Mouse (Mus musculus) midbrain, embryonic 13.5 days (tissue): ENCODE data around the gene Lrrc8c. TPM values are rescaled to one million over a fixed set of nuclear protein-coding genes. Genes with fewer than 3 reads are reported as not detected.

ENCODE experiments used
- ATAC-seq: fragments of 200-750 bp; cut with Nextera tagmentation; 2 replicates; pipeline ENCODE4 v1.8.0; 2017; ENCODE audit warnings: mild to moderate bottlenecking, moderate TSS enrichment, moderate library complexity
- H3K27ac ChIP-seq: fragments of 300-500 bp; sonication (generic); 2 replicates; pipeline ENCODE4 v1.5.1; 2015; ENCODE audit warnings: inconsistent platforms, mild to moderate bottlenecking, moderate library complexity
- H3K27me3 ChIP-seq: fragments of 300-500 bp; sonication (generic); 2 replicates; pipeline ENCODE4 v1.6.1; 2015; ENCODE audit warnings: mild to moderate bottlenecking, inconsistent platforms
- H3K36me3 ChIP-seq: fragments of 300-500 bp; sonication (generic); 2 replicates; pipeline ENCODE4 v1.6.1; 2015; ENCODE audit warnings: mild to moderate bottlenecking, inconsistent platforms
- H3K4me1 ChIP-seq: fragments of 300-500 bp; sonication (generic); replicated peaks from 2 replicates; pipeline ENCODE4 v1.6.1; 2015; ENCODE audit warnings: inconsistent platforms
- H3K4me2 ChIP-seq: fragments of 300-500 bp; sonication (generic); replicated peaks from 2 replicates; pipeline ENCODE4 v1.6.1; 2015; ENCODE audit warnings: moderate library complexity, mild to moderate bottlenecking, inconsistent platforms
- H3K4me3 ChIP-seq: fragments of 300-500 bp; sonication (generic); replicated peaks from 2 replicates; pipeline ENCODE4 v1.5.1; 2015; ENCODE audit warnings: mild to moderate bottlenecking, inconsistent platforms
- H3K9ac ChIP-seq: fragments of 300-500 bp; sonication (generic); replicated peaks from 2 replicates; pipeline ENCODE4 v1.6.1; 2015; ENCODE audit warnings: mild to moderate bottlenecking, inconsistent platforms
- H3K9me3 ChIP-seq: fragments of 300-500 bp; sonication (generic); 2 replicates; pipeline ENCODE4 v1.6.1; 2016; ENCODE audit warnings: mild to moderate bottlenecking, inconsistent platforms
- WGBS: fragments of 180-500 bp; shearing (Covaris S2); methylation state at CpG from one replicate; pipeline ENCODE4 v1.1.7; 2015; 5-methylcytosine and 5-hydroxymethylcytosine counted together
- polyA plus RNA-seq: library from polyadenylated mRNA; unstranded; fragments of >200 nt; fragmentation: Nextera tagmentation; extraction: Ambion mirVana; gene quantifications from 2 replicates; pipeline ENCODE4 v1.2.1, GENCODE M21; 2015

Lrrc8c gene
- polyA plus RNA-seq, 1 experiment from 2014 or later, result 9.7 TPM

GRCm38 (mm10) chr5:105493377-105493776 lies 25.8 kb upstream of the Lrrc8c start:
- Histone ChIP-seq H3K9ac (no peak overlapping the region), H3K9me3 (no peaks in the 10 kb centered on the region), H3K4me2 (no peak overlapping the region), H3K4me3 (no peak overlapping the region), H3K27ac (peak overlapping the region; percentile 45; the same call in 1 of the 2 replicates), H3K36me3 (no peaks in the 10 kb centered on the region), H3K27me3 (peaks cover 19% of the 10 kb centered on the region; the same call in 1 of the 2 replicates), H3K4me1 (peaks cover 50% of the 10 kb centered on the region)
- 64% methylated on average over 7 of the region's 7 CpGs for WGBS
- ATAC-seq, result no peak

GRCm38 (mm10) chr5:105494246-105494917 lies 24.8 kb upstream of the Lrrc8c start:
- Histone ChIP-seq H3K4me1 (peaks cover 50% of the 10 kb centered on the region), H3K27me3 (peaks cover 19% of the 10 kb centered on the region; the same call in 1 of the 2 replicates), H3K9ac (peak overlapping the region; percentile 15; the same call in 1 of the 2 replicates), H3K36me3 (no peaks in the 10 kb centered on the region), H3K9me3 (no peaks in the 10 kb centered on the region), H3K4me2 (peak overlapping the region; percentile 49), H3K4me3 (no peak overlapping the region), H3K27ac (peak overlapping the region; percentile 64; the same call in 1 of the 2 replicates)
- 0 out of 2 replicates have a peak, but pooled peaks have one; percentile 5 for ATAC-seq
- 24% methylated on average over 10 of the region's 10 CpGs for WGBS

- Histone ChIP-seq H3K9me3 (no peaks in the 10 kb centered on the region), H3K4me3 (peak overlapping the region; percentile 19; the same call in 1 of the 2 replicates), H3K4me2 (peak overlapping the region; percentile 49), H3K27ac (0 out of 2 replicates have a peak overlapping the region, but pooled peaks have one; percentile 2), H3K9ac (0 out of 2 replicates have a peak overlapping the region, but pooled peaks have one; percentile 23), H3K4me1 (peaks cover 55% of the 10 kb centered on the region), H3K27me3 (peaks cover 19% of the 10 kb centered on the region; the same call in 1 of the 2 replicates), H3K36me3 (no peaks in the 10 kb centered on the region)
- peak; percentile 70 for ATAC-seq
- WGBS, result 3% methylated on average over 22 of the region's 24 CpGs
These were observed 24.0 kb upstream of the Lrrc8c start for GRCm38 (mm10) chr5:105494918-105495901.

GRCm38 (mm10) chr5:105496133-105496532 lies 23.1 kb upstream of the Lrrc8c start:
- Histone ChIP-seq H3K4me1 (peaks cover 62% of the 10 kb centered on the region), H3K27ac (no peak overlapping the region), H3K27me3 (peaks cover 14% of the 10 kb centered on the region; the same call in 1 of the 2 replicates), H3K9me3 (no peaks in the 10 kb centered on the region), H3K4me3 (no peak overlapping the region), H3K36me3 (no peaks in the 10 kb centered on the region), H3K9ac (no peak overlapping the region), H3K4me2 (no peak overlapping the region)
- 77% methylated on average over 4 of the region's 4 CpGs for WGBS
- no peak for ATAC-seq

GRCm38 (mm10) chr5:105496586-105496985 lies 22.6 kb upstream of the Lrrc8c start:
- 71% methylated on average over 7 of the region's 7 CpGs for WGBS
- Histone ChIP-seq H3K9ac (no peak overlapping the region), H3K4me2 (no peak overlapping the region), H3K9me3 (no peaks in the 10 kb centered on the region), H3K4me3 (no peak overlapping the region), H3K4me1 (peaks cover 65% of the 10 kb centered on the region), H3K27ac (no peak overlapping the region), H3K36me3 (no peaks in the 10 kb centered on the region), H3K27me3 (peaks cover 10% of the 10 kb centered on the region; the same call in 1 of the 2 replicates)
- no peak for ATAC-seq

- no peak for ATAC-seq
- no peak overlapping the region for H3K4me2 ChIP-seq
- H3K27ac ChIP-seq, result peak overlapping the region; percentile 8; the same call in 1 of the 2 replicates
- H3K9me3 ChIP-seq, result no peaks in the 10 kb centered on the region
- peaks cover 5% of the 10 kb centered on the region; the same call in 1 of the 2 replicates for H3K27me3 ChIP-seq
- no peak overlapping the region for H3K9ac ChIP-seq
- WGBS, result 37% methylated on average over 4 of the region's 4 CpGs
- peaks cover 45% of the 10 kb centered on the region for H3K4me1 ChIP-seq
- H3K4me3 ChIP-seq, result no peak overlapping the region
- H3K36me3 ChIP-seq, result no peaks in the 10 kb centered on the region
These were observed 20.7 kb upstream of the Lrrc8c start for GRCm38 (mm10) chr5:105498429-105499000.

GRCm38 (mm10) chr5:105499396-105499795 lies 19.8 kb upstream of the Lrrc8c start:
- Histone ChIP-seq H3K9me3 (no peaks in the 10 kb centered on the region), H3K27ac (no peak overlapping the region), H3K9ac (no peak overlapping the region), H3K36me3 (no peaks in the 10 kb centered on the region), H3K27me3 (no peaks in the 10 kb centered on the region), H3K4me3 (no peak overlapping the region), H3K4me1 (peaks cover 37% of the 10 kb centered on the region), H3K4me2 (no peak overlapping the region)
- ATAC-seq, result no peak
- 41% methylated on average over 1 of the region's 1 CpGs for WGBS

- no peaks in the 10 kb centered on the region for H3K27me3 ChIP-seq
- no peak overlapping the region for H3K4me3 ChIP-seq
- 43% methylated on average over 12 of the region's 12 CpGs for WGBS
- peak; percentile 37 for ATAC-seq
- peak overlapping the region; percentile 48 for H3K27ac ChIP-seq
- H3K4me1 ChIP-seq, result peaks cover 26% of the 10 kb centered on the region
- H3K9me3 ChIP-seq, result no peaks in the 10 kb centered on the region
- H3K36me3 ChIP-seq, result no peaks in the 10 kb centered on the region
- no peak overlapping the region; the same call in 1 of the 2 replicates for H3K4me2 ChIP-seq
- peak overlapping the region; percentile 16; the same call in 1 of the 2 replicates for H3K9ac ChIP-seq
These were observed 18.8 kb upstream of the Lrrc8c start for GRCm38 (mm10) chr5:105500132-105501121.

GRCm38 (mm10) chr5:105501136-105501535 lies 18.1 kb upstream of the Lrrc8c start:
- Histone ChIP-seq H3K4me3 (no peak overlapping the region), H3K9me3 (no peaks in the 10 kb centered on the region), H3K36me3 (no peaks in the 10 kb centered on the region), H3K27ac (no peak overlapping the region), H3K4me2 (no peak overlapping the region), H3K9ac (no peak overlapping the region), H3K4me1 (peaks cover 20% of the 10 kb centered on the region), H3K27me3 (no peaks in the 10 kb centered on the region)
- 87% methylated on average over 3 of the region's 3 CpGs for WGBS
- no peak for ATAC-seq

GRCm38 (mm10) chr5:105508813-105509212 lies 10.4 kb upstream of the Lrrc8c start:
- no peak overlapping the region for H3K4me2 ChIP-seq
- H3K9me3 ChIP-seq, result no peaks in the 10 kb centered on the region
- H3K4me1 ChIP-seq, result no peaks in the 10 kb centered on the region
- H3K27ac ChIP-seq, result no peak overlapping the region
- no peaks in the 10 kb centered on the region for H3K27me3 ChIP-seq
- no peaks in the 10 kb centered on the region for H3K36me3 ChIP-seq
- H3K9ac ChIP-seq, result no peak overlapping the region
- ATAC-seq, result no peak
- no peak overlapping the region for H3K4me3 ChIP-seq
- WGBS, result 94% methylated on average over 6 of the region's 6 CpGs
